ENCODE assay signal across 10 mouse cellular contexts in the genomic region with DNA sequence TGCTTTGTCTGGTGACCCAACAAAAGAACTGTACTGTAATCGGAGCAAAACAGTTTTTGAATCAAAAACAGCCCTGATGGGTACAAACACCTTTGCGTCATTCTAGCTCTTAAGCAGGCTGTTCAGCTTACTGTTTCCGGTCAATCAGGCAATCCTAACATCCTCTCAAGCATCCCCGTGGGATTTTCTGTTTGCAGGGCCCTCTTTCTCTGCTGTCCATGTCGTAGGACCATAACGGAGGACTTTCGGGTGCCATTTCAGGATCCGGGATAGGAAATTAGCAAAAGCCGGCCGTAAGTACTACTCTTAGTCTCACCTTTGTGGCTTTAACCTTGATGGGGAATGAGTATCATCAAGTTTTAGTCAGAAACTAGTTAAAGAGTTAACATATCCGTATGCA. TPM values are rescaled to one million over a fixed set of nuclear protein-coding genes. Genes with fewer than 3 reads are reported as not detected.
A peak's percentile ranks its signal among the peaks of the same experiment; 100 is the strongest.
DNase-seq lines count a peak whose midpoint lies in the region; ATAC-seq and TF ChIP-seq lines count a peak whose summit lies in the region.
"Had no signal": no experiment of that assay in that cellular context is flagged by ENCODE, and none has a peak within 500 bp of the region (broad histone marks: within the 10 kb centered on the region; RNA-seq: fewer than 3 reads in every experiment).

No protein-coding gene starts in this region.

- DNase-seq in gastrocnemius, adult 2 months: no peak
- DNase-seq in gastrocnemius, postnatal 36 days: no peak
- no peak for DNase-seq in midbrain, embryonic 10.5 days (ENCODE audit: low spot score)
- DNase-seq in heart, postnatal 36 days: peak; percentile 4 to 20
- DNase-seq in spleen, adult 12 weeks (ENCODE audit: low spot score): no peak
- no peak for DNase-seq in yolk sac, embryonic 10.5 days (ENCODE audit: low spot score)
- DNase-seq: cerebellum, postnatal 25 days; kidney, adult 9 months had no signal

- peaks cover 4% of the 10 kb centered on the region; the same call in 1 of the 2 replicates for H3K27me3 ChIP-seq in midbrain, embryonic 10.5 days (ENCODE audit: low read depth, poor library complexity, severe bottlenecking)
- no peaks in the 10 kb centered on the region; the same call in 1 of the 2 replicates for H3K27me3 ChIP-seq in midbrain, embryonic 16.5 days (ENCODE audit: control insufficient read depth, insufficient read depth, low read depth, low read length)
- no peaks in the 10 kb centered on the region for H3K27me3 ChIP-seq in stomach, embryonic 16.5 days (ENCODE audit: control insufficient read depth, insufficient read depth, low read length)

- 79% methylated on average over 11 of the region's 11 CpGs for WGBS in midbrain, embryonic 10.5 days
- 77% methylated on average over 11 of the region's 11 CpGs for WGBS in midbrain, embryonic 16.5 days
- WGBS in stomach, embryonic 16.5 days: 74% methylated on average over 11 of the region's 11 CpGs

- H3K4me2 ChIP-seq in midbrain, embryonic 16.5 days (ENCODE audit: low read length): no peak overlapping the region
- peak overlapping the region; percentile 75; the same call in 1 of the 2 replicates for H3K4me2 ChIP-seq in stomach, embryonic 16.5 days (ENCODE audit: low read depth, low read length)

- peaks cover 17% of the 10 kb centered on the region for H3K4me1 ChIP-seq in midbrain, embryonic 10.5 days
- H3K4me1 ChIP-seq in midbrain, embryonic 16.5 days (ENCODE audit: control insufficient read depth, insufficient read depth, low read length): peaks cover 4% of the 10 kb centered on the region; the same call in 1 of the 2 replicates
- H3K4me1 ChIP-seq in stomach, embryonic 16.5 days (ENCODE audit: control insufficient read depth, insufficient read depth, low read length): peaks cover 5% of the 10 kb centered on the region; the same call in 1 of the 2 replicates

- peak overlapping the region; percentile 97 for H3K27ac ChIP-seq in gastrocnemius, adult 2 months
- H3K27ac ChIP-seq in midbrain, embryonic 10.5 days (replicated peaks): no peak overlapping the region; the same call in 1 of the 2 replicates
- no peak overlapping the region for H3K27ac ChIP-seq in midbrain, embryonic 16.5 days (ENCODE audit: low read length)
- peak overlapping the region; percentile 87; the same call in 1 of the 2 replicates for H3K27ac ChIP-seq in stomach, embryonic 16.5 days (ENCODE audit: low read length)

- peak overlapping the region; percentile 80 for H3K4me3 ChIP-seq in gastrocnemius, adult 2 months
- peak overlapping the region; percentile 60; the same call in 1 of the 2 replicates for H3K4me3 ChIP-seq in midbrain, embryonic 10.5 days
- no peak overlapping the region for H3K4me3 ChIP-seq in midbrain, embryonic 16.5 days (ENCODE audit: low read depth, low read length)
- H3K4me3 ChIP-seq in stomach, embryonic 16.5 days (replicated peaks; ENCODE audit: low read length): no peak overlapping the region

- H3K9ac ChIP-seq in midbrain, embryonic 16.5 days (ENCODE audit: low read depth, low read length): no peak overlapping the region
- H3K9ac ChIP-seq in stomach, embryonic 16.5 days (ENCODE audit: low read length): peak overlapping the region; percentile 81; the same call in 1 of the 2 replicates

- H3K9me3 ChIP-seq in midbrain, embryonic 10.5 days (replicated peaks): no peaks in the 10 kb centered on the region
- no peaks in the 10 kb centered on the region for H3K9me3 ChIP-seq in midbrain, embryonic 16.5 days (replicated peaks; ENCODE audit: control insufficient read depth, low read length, poor library complexity, severe bottlenecking)
- no peaks in the 10 kb centered on the region for H3K9me3 ChIP-seq in stomach, embryonic 16.5 days (replicated peaks; ENCODE audit: control insufficient read depth, low read length)

- intact Hi-C loops in gastrocnemius, adult 2 months (cut with DNase I): no loop called here
- intact Hi-C loops in gastrocnemius, postnatal 36 days (cut with DNase I): loop anchor here (5.0 to 10.0 kb wide), 2 partner anchors 97 to 250 kb away; partner anchors contain the start of gene Gm11273
- intact Hi-C loops in heart, postnatal 36 days (cut with DNase I): loop anchor here (10.0 kb wide), 2 partner anchors 97 to 307 kb away; partner anchors contain the start of genes Gm11273, Hist1h2ai, Hist1h2bl and Hist1h3h

- ATAC-seq in midbrain, embryonic 16.5 days: no peak
- ATAC-seq in stomach, embryonic 16.5 days (ENCODE audit: insufficient read depth, low FRiP score): no peak

- no peaks in the 10 kb centered on the region for H3K36me3 ChIP-seq in midbrain, embryonic 10.5 days
- H3K36me3 ChIP-seq in midbrain, embryonic 16.5 days (ENCODE audit: control insufficient read depth, insufficient read depth, low read length): no peaks in the 10 kb centered on the region
- H3K36me3 ChIP-seq in stomach, embryonic 16.5 days (ENCODE audit: control insufficient read depth, insufficient read depth, low read length): no peaks in the 10 kb centered on the region

- TF ChIP-seq CTCF in gastrocnemius, adult 2 months (IDR thresholded peaks at IDR 0.05): no peak

RNA-seq across cellular contexts. Expression of gene Zkscan3, which starts 4.8 kb away (rescaled TPM):
- 10 to 100 TPM; 16.2 to 20.6 TPM for total RNA-seq in gastrocnemius, adult 2 months (2021)
- 10 to 100 TPM; 14.7 to 14.9 TPM for total RNA-seq in gastrocnemius, postnatal 36 days (2021)
- 87.1 and 91.1 TPM in 2 replicates for polyA plus RNA-seq in midbrain, embryonic 10.5 days (2016; fragmentation: Nextera tagmentation; extraction: Ambion mirVana)
- polyA plus RNA-seq in midbrain, embryonic 16.5 days (2015; fragmentation: Nextera tagmentation; extraction: Ambion mirVana): 64.5 and 73.5 TPM in 2 replicates
- 10 to 100 TPM; 26.4 to 31.2 TPM for total RNA-seq in heart, postnatal 36 days (2021)
- polyA plus RNA-seq in stomach, embryonic 16.5 days (2015; fragmentation: Nextera tagmentation; extraction: Ambion mirVana): 66.8 and 73.7 TPM in 2 replicates

RNA-seq across cellular contexts. Expression of gene Pgbd1, which starts 33.5 kb away (rescaled TPM):
- total RNA-seq in gastrocnemius, adult 2 months (2021): under 1 TPM; 0.18 to 0.59 TPM
- under 1 TPM; 0.20 to 0.36 TPM for total RNA-seq in gastrocnemius, postnatal 36 days (2021)
- polyA plus RNA-seq in midbrain, embryonic 10.5 days (2016; fragmentation: Nextera tagmentation; extraction: Ambion mirVana): 5.1 TPM in 2 replicates
- 4.6 and 4.8 TPM in 2 replicates for polyA plus RNA-seq in midbrain, embryonic 16.5 days (2015; fragmentation: Nextera tagmentation; extraction: Ambion mirVana)
- total RNA-seq in heart, postnatal 36 days (2021): under 1 TPM; 0.30 to 0.42 TPM
- 2.3 and 2.4 TPM in 2 replicates for polyA plus RNA-seq in stomach, embryonic 16.5 days (2015; fragmentation: Nextera tagmentation; extraction: Ambion mirVana)

RNA-seq across cellular contexts. Expression of gene Zscan12, which starts 44.7 kb away (rescaled TPM):
- 1 to 10 TPM; 6.9 to 8.7 TPM for total RNA-seq in gastrocnemius, adult 2 months (2021)
- 1 to 10 TPM; 4.7 to 6.7 TPM for total RNA-seq in gastrocnemius, postnatal 36 days (2021)
- polyA plus RNA-seq in midbrain, embryonic 10.5 days (2016; fragmentation: Nextera tagmentation; extraction: Ambion mirVana): 20.4 and 21.9 TPM in 2 replicates
- 11.5 and 13.5 TPM in 2 replicates for polyA plus RNA-seq in midbrain, embryonic 16.5 days (2015; fragmentation: Nextera tagmentation; extraction: Ambion mirVana)
- 1 to 10 TPM; 5.3 to 5.8 TPM for total RNA-seq in heart, postnatal 36 days (2021)
- 8.6 and 9.6 TPM in 2 replicates for polyA plus RNA-seq in stomach, embryonic 16.5 days (2015; fragmentation: Nextera tagmentation; extraction: Ambion mirVana)

RNA-seq across cellular contexts. Expression of gene Zscan26, which starts 46.2 kb away (rescaled TPM):
- total RNA-seq in gastrocnemius, adult 2 months (2021): 10 to 100 TPM; 13.6 to 14.5 TPM
- 10 to 100 TPM in 1 of 2 experiments, 1 to 10 TPM in 1; 8.8 to 11.9 TPM for total RNA-seq in gastrocnemius, postnatal 36 days (2021)
- polyA plus RNA-seq in midbrain, embryonic 10.5 days (2016; fragmentation: Nextera tagmentation; extraction: Ambion mirVana): 24.2 and 25.6 TPM in 2 replicates
- 21.5 and 23.4 TPM in 2 replicates for polyA plus RNA-seq in midbrain, embryonic 16.5 days (2015; fragmentation: Nextera tagmentation; extraction: Ambion mirVana)
- 10 to 100 TPM; 20.4 to 23.2 TPM for total RNA-seq in heart, postnatal 36 days (2021)
- polyA plus RNA-seq in stomach, embryonic 16.5 days (2015; fragmentation: Nextera tagmentation; extraction: Ambion mirVana): 27.1 and 30.3 TPM in 2 replicates

Comparison
In these comparisons a context has a peak if more than half of its experiments do, and no peak if none do; other contexts are left out.
1. H3K4me3 ChIP-seq: peak in gastrocnemius, adult 2 months (single experiment) and midbrain, embryonic 10.5 days (single experiment); none in midbrain, embryonic 16.5 days (single experiment) and stomach, embryonic 16.5 days (single experiment).
2. DNase-seq: peak in heart, postnatal 36 days (2 of 2); none in gastrocnemius, adult 2 months (single experiment), gastrocnemius, postnatal 36 days (0 of 2), midbrain, embryonic 10.5 days (single experiment), spleen, adult 12 weeks (single experiment) and yolk sac, embryonic 10.5 days (single experiment).
3. H3K27ac ChIP-seq: peak in gastrocnemius, adult 2 months (single experiment) and stomach, embryonic 16.5 days (single experiment); none in midbrain, embryonic 10.5 days (single experiment) and midbrain, embryonic 16.5 days (single experiment).